In the genomic region with DNA sequence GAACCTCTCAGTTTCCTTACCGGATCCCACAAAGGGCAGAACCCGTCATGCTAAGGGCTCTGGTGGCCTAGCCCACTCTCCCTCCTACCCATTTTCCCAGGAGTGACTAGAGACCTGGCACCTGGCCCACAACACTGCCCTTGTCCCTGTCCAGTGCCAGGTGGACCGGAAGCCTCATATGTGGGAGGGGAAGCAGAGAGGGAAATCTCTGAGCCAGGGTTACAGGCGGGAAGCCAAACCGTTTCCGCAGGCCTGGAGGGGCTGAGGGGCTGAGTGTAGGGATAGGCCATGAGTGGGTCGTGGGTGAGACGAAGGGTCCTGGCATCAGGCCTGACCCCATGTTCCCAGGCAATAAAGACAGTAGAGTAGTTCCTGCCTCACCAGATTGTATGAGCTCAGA, we compare ENCODE assay signal across 15 mouse cellular contexts. TPM values are rescaled to one million over a fixed set of nuclear protein-coding genes. Genes with fewer than 3 reads are reported as not detected.
DNase-seq lines count a peak whose midpoint lies in the region; ATAC-seq lines count a peak whose summit lies in the region.
"Had no signal": no experiment of that assay in that cellular context is flagged by ENCODE, and none has a peak within 500 bp of the region (broad histone marks: within the 10 kb centered on the region; RNA-seq: fewer than 3 reads in every experiment).

No protein-coding gene starts in this region.

- WGBS in heart, embryonic 12.5 days, result 86% methylated on average over 8 of the region's 8 CpGs
- WGBS in kidney, embryonic 15.5 days, result 60% methylated on average over 8 of the region's 8 CpGs
- 96% methylated on average over 8 of the region's 8 CpGs for WGBS in limb, embryonic 10.5 days

- no peak overlapping the region for H3K4me2 ChIP-seq in heart, embryonic 12.5 days
- no peak overlapping the region for H3K4me2 ChIP-seq in kidney, embryonic 15.5 days
- H3K4me2 ChIP-seq: liver, embryonic 13.5 days had no signal

- H3K4me3 ChIP-seq in heart, embryonic 12.5 days, result no peak overlapping the region
- H3K4me3 ChIP-seq in kidney, embryonic 15.5 days (replicated peaks), result no peak overlapping the region
- H3K4me3 ChIP-seq in limb, embryonic 10.5 days, result no peak overlapping the region
- H3K4me3 ChIP-seq: liver, embryonic 13.5 days had no signal

- no peaks in the 10 kb centered on the region for H3K9me3 ChIP-seq in heart, embryonic 12.5 days (replicated peaks)
- H3K9me3 ChIP-seq in kidney, embryonic 15.5 days (replicated peaks), result no peaks in the 10 kb centered on the region
- H3K9me3 ChIP-seq in limb, embryonic 10.5 days (replicated peaks), result no peaks in the 10 kb centered on the region
- H3K9me3 ChIP-seq: liver, embryonic 13.5 days had no signal

- peaks cover 17% of the 10 kb centered on the region for H3K4me1 ChIP-seq in heart, embryonic 12.5 days (replicated peaks)
- H3K4me1 ChIP-seq in kidney, embryonic 15.5 days, result peaks cover 20% of the 10 kb centered on the region
- H3K4me1 ChIP-seq in limb, embryonic 10.5 days, result peaks cover 17% of the 10 kb centered on the region

- no peak overlapping the region for H3K9ac ChIP-seq in heart, embryonic 12.5 days
- no peak overlapping the region for H3K9ac ChIP-seq in kidney, embryonic 15.5 days
- H3K9ac ChIP-seq: liver, embryonic 13.5 days had no signal

- no peaks in the 10 kb centered on the region for H3K27me3 ChIP-seq in heart, embryonic 12.5 days (replicated peaks)
- no peaks in the 10 kb centered on the region for H3K27me3 ChIP-seq in kidney, embryonic 15.5 days
- no peaks in the 10 kb centered on the region for H3K27me3 ChIP-seq in limb, embryonic 10.5 days (ENCODE audit: low read depth, poor library complexity, severe bottlenecking)
- H3K27me3 ChIP-seq: liver, embryonic 13.5 days had no signal

- no peak overlapping the region for H3K27ac ChIP-seq in heart, embryonic 12.5 days (ENCODE audit: poor library complexity, severe bottlenecking)
- no peak overlapping the region for H3K27ac ChIP-seq in kidney, embryonic 15.5 days
- H3K27ac ChIP-seq in limb, embryonic 10.5 days, result 0 out of 2 replicates have a peak overlapping the region, but pooled peaks have one; percentile 14
- H3K27ac ChIP-seq: liver, embryonic 13.5 days had no signal

- peaks cover 57% of the 10 kb centered on the region for H3K36me3 ChIP-seq in heart, embryonic 12.5 days
- H3K36me3 ChIP-seq in kidney, embryonic 15.5 days, result peaks cover 30% of the 10 kb centered on the region
- H3K36me3 ChIP-seq in limb, embryonic 10.5 days, result peaks cover 42% of the 10 kb centered on the region

- DNase-seq in heart, adult 11 months, result peak; percentile 98
- DNase-seq in kidney, postnatal 4 days, result peak; percentile 58 to 70
- peak; percentile 68 for DNase-seq in cerebellum, adult 8-10 months
- DNase-seq in limb, embryonic 10.5 days (ENCODE audit: low spot score), result no peak
- DNase-seq in layer of hippocampus, postnatal 36 days, result no peak
- DNase-seq: liver, embryonic 13.5 days; lung, postnatal 10 days; right cerebral cortex, adult 18-20 months had no signal

- ATAC-seq in heart, embryonic 12.5 days (ENCODE audit: insufficient number of reproducible peaks, low FRiP score), result no peak
- ATAC-seq in kidney, embryonic 15.5 days (replicated peaks; ENCODE audit: low FRiP score), result no peak

RNA-seq across cellular contexts. Expression of gene St6galnac6, which starts 1.0 kb away (rescaled TPM):
- polyA plus RNA-seq in heart, embryonic 12.5 days (2016; fragmentation: Nextera tagmentation; extraction: Ambion mirVana), result 31.6 and 35.3 TPM in 2 replicates
- 17.0 and 17.6 TPM in 2 replicates for polyA plus RNA-seq in kidney, embryonic 15.5 days (2015; fragmentation: Nextera tagmentation; extraction: Ambion mirVana)
- 11.8 and 16.7 TPM in 2 replicates for polyA plus RNA-seq in limb, embryonic 10.5 days (2016; fragmentation: Nextera tagmentation; extraction: Ambion mirVana)
- total RNA-seq in layer of hippocampus, postnatal 36 days (2021), result 100 to 1,000 TPM; 114 to 117 TPM

RNA-seq across cellular contexts. Expression of gene St6galnac4, which starts 11.6 kb away (rescaled TPM):
- polyA plus RNA-seq in heart, embryonic 12.5 days (2016; fragmentation: Nextera tagmentation; extraction: Ambion mirVana), result 45.6 and 47.2 TPM in 2 replicates
- 22.3 and 23.2 TPM in 2 replicates for polyA plus RNA-seq in kidney, embryonic 15.5 days (2015; fragmentation: Nextera tagmentation; extraction: Ambion mirVana)
- 26.0 and 26.1 TPM in 2 replicates for polyA plus RNA-seq in limb, embryonic 10.5 days (2016; fragmentation: Nextera tagmentation; extraction: Ambion mirVana)
- 10 to 100 TPM; 35.6 to 41.2 TPM for total RNA-seq in layer of hippocampus, postnatal 36 days (2021)

RNA-seq across cellular contexts. Expression of gene 9430097D07Rik, which starts 23.0 kb away (rescaled TPM):
- 0.18 and 0.24 TPM in 2 replicates for polyA plus RNA-seq in heart, embryonic 12.5 days (2016; fragmentation: Nextera tagmentation; extraction: Ambion mirVana)
- polyA plus RNA-seq in kidney, embryonic 15.5 days (2015; fragmentation: Nextera tagmentation; extraction: Ambion mirVana), result 0.10 and 0.17 TPM in 2 replicates
- polyA plus RNA-seq in limb, embryonic 10.5 days (2016; fragmentation: Nextera tagmentation; extraction: Ambion mirVana), result 0.24 TPM in 1 of 2 replicates, not detected in the other
- total RNA-seq in layer of hippocampus, postnatal 36 days (2021), result 1 to 10 TPM in 1 of 2 experiments, under 1 TPM in 1; 0.37 to 1.0 TPM
- total RNA-seq: adrenal gland, postnatal 4 days; common myeloid progenitor, adult 5-6 weeks; heart, postnatal 10 days; neutrophil, adult 5-6 weeks had no signal
- polyA plus RNA-seq: liver, embryonic 13.5 days; urinary bladder, adult 2 months had no signal

RNA-seq across cellular contexts. Expression of gene Ak1, which starts 23.1 kb away (rescaled TPM):
- 285 and 294 TPM in 2 replicates for polyA plus RNA-seq in heart, embryonic 12.5 days (2016; fragmentation: Nextera tagmentation; extraction: Ambion mirVana)
- 32.6 and 34.4 TPM in 2 replicates for polyA plus RNA-seq in kidney, embryonic 15.5 days (2015; fragmentation: Nextera tagmentation; extraction: Ambion mirVana)
- 21.6 and 35.7 TPM in 2 replicates for polyA plus RNA-seq in limb, embryonic 10.5 days (2016; fragmentation: Nextera tagmentation; extraction: Ambion mirVana)
- total RNA-seq in layer of hippocampus, postnatal 36 days (2021), result 100 to 1,000 TPM; 114 to 119 TPM
- total RNA-seq: neutrophil, adult 5-6 weeks had no signal

RNA-seq across cellular contexts. Expression of gene Pip5kl1, which starts 23.9 kb away (rescaled TPM):
- 0.23 and 0.33 TPM in 2 replicates for polyA plus RNA-seq in heart, embryonic 12.5 days (2016; fragmentation: Nextera tagmentation; extraction: Ambion mirVana)
- polyA plus RNA-seq in kidney, embryonic 15.5 days (2015; fragmentation: Nextera tagmentation; extraction: Ambion mirVana), result 2.0 and 2.7 TPM in 2 replicates
- 1.0 and 2.7 TPM in 2 replicates for polyA plus RNA-seq in limb, embryonic 10.5 days (2016; fragmentation: Nextera tagmentation; extraction: Ambion mirVana)
- total RNA-seq in layer of hippocampus, postnatal 36 days (2021), result 1 to 10 TPM; 2.9 to 3.8 TPM
- total RNA-seq: common myeloid progenitor, adult 5-6 weeks; heart, postnatal 10 days had no signal
- polyA plus RNA-seq: liver, embryonic 13.5 days had no signal

Comparison
In these comparisons a context has a peak if more than half of its experiments do, and no peak if none do; other contexts are left out.
1. DNase-seq: peak in heart, adult 11 months (single experiment), kidney, postnatal 4 days (2 of 2) and cerebellum, adult 8-10 months (single experiment); none in limb, embryonic 10.5 days (single experiment) and layer of hippocampus, postnatal 36 days (0 of 2).